Mouse (Mus musculus) olfactory bulb, adult 2 months (tissue): Measurements from ENCODE around the gene Ahnak2. TPM values are rescaled to one million over a fixed set of nuclear protein-coding genes. Genes with fewer than 3 reads are reported as not detected.

Experiments used
- H3K27ac ChIP-seq: fragments of 200-500 bp; 2 replicates; pipeline ENCODE4 v1.5.1; 2012; ENCODE audit warnings: low read depth, low read length; ENCODE audit not compliant: insufficient read depth
- H3K4me1 ChIP-seq: fragments of 200-500 bp; 2 replicates; pipeline ENCODE4 v1.6.1; 2012; ENCODE audit warnings: low read length; ENCODE audit not compliant: control insufficient read depth, insufficient read depth
- H3K4me3 ChIP-seq: fragments of 200-500 bp; 2 replicates; pipeline ENCODE4 v1.5.1; 2012; ENCODE audit warnings: mild to moderate bottlenecking, low read depth, low read length, moderate library complexity; ENCODE audit not compliant: insufficient read depth
- CTCF ChIP-seq: fragments of 200-500 bp; IDR thresholded peaks from 2 replicates; pipeline ENCODE4 v1.5.1; 2012; ENCODE audit warnings: low read depth, mild to moderate bottlenecking, low read length, moderate library complexity; ENCODE audit not compliant: insufficient read depth
- POLR2A ChIP-seq: fragments of 200-500 bp; IDR thresholded peaks from 2 replicates; pipeline ENCODE4 v1.6.1; 2012; ENCODE audit warnings: mild to moderate bottlenecking, low read depth, low read length, moderate library complexity; ENCODE audit not compliant: insufficient read depth
- WGBS: fragments of 180-500 bp; shearing (Covaris S2); methylation state at CpG from one replicate; pipeline ENCODE4 v1.1.7; 2018; 5-methylcytosine and 5-hydroxymethylcytosine counted together
- polyA plus RNA-seq: library from polyadenylated mRNA; stranded (reverse); fragments of >200 nt; gene quantifications from 2 replicates; pipeline ENCODE4 v1.2.4, GENCODE M21; 2012; ENCODE audit warnings: low replicate concordance; ENCODE audit not compliant: missing spikeins, insufficient read depth, insufficient read length

The Ahnak2 gene
- polyA plus RNA-seq, 1 experiment: not detected

GRCm38 (mm10) chr12:112794998-112795397, 7.5 kb downstream of the Ahnak2 start:
- peaks cover 54% of the 10 kb centered on the region for H3K4me1 ChIP-seq

GRCm38 (mm10) chr12:112794356-112794816, 8.1 kb downstream of the Ahnak2 start:
- Histone ChIP-seq H3K27ac (no peak overlapping the region), H3K4me1 (peaks cover 54% of the 10 kb centered on the region), H3K4me3 (no peak overlapping the region)
- WGBS: 53% methylated on average over 7 of the region's 7 CpGs
- TF ChIP-seq CTCF: no peak
- no peak for TF ChIP-seq POLR2A

More at GRCm38 (mm10) chr12:112794998-112795397, 7.5 kb downstream of the Ahnak2 start:
- 90% methylated on average over 5 of the region's 5 CpGs for WGBS
- TF ChIP-seq CTCF: no peak
- no peak for TF ChIP-seq POLR2A
- Histone ChIP-seq H3K27ac (no peak overlapping the region), H3K4me3 (no peak overlapping the region)

DNA sequence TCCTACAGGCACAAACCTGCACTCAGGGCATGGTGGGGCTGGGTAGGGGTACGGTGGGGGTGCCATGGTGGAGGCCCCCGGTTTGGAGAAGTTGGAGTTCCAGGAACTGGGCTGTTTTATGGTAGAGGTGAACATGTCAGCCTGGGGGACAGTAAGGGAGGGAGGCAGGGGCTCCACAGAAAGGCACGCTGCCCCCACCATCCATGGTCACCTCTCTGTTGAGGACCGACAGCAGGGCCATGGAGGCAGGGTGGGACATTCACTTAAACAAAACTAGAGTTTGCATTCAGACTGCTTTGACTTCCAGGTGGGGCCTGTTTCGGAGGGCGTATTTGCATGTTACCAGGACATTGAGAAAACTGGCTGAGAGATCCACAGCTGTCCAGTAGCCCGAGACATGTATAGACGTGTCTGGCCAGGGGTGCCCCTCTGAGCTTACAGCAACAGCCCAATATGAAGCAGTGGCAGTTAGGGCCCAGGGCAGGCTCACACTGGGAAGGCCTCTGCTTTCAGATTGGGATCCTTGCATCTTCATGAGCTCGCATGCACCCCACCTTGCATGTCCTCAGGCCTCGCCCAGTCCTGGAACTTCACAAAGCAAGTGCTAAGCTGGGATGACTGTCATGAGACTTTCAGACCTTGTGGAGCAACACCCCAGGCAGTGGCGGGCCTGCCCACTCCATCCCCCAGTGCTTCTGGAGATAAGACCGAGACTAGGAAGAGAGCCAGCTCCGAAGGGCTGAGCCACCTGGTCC, 8.7 kb downstream of the Ahnak2 start:
- TF ChIP-seq POLR2A: no peak
- no peak for TF ChIP-seq CTCF
- peaks cover 50% of the 10 kb centered on the region for H3K4me1 ChIP-seq
- 82% methylated on average over 13 of the region's 13 CpGs for WGBS
- H3K27ac ChIP-seq: no peak overlapping the region
- H3K4me3 ChIP-seq: no peak overlapping the region

DNA sequence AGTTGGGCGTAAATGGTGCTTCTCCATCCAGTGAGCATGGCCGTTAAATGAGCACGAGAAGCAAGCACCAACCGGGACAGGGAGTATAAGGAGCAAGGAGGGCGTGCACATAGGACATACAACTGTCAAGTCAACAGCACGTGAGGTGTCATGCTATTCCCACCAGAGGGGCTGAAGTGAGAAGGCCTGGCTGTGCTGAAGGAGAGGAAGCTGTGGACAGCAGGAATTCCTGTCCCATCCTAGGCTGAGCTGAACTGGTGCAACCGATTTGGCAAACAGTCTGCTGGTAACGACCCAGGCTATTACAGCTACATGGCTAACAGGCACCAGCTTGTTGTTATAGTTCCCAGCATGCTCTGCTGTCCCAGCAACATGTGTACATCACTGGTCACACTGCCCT, 11.4 kb downstream of the Ahnak2 start:
- 70% methylated on average over 8 of the region's 8 CpGs for WGBS
- TF ChIP-seq CTCF: no peak
- TF ChIP-seq POLR2A: no peak
- no peak overlapping the region for H3K4me3 ChIP-seq
- peaks cover 26% of the 10 kb centered on the region for H3K4me1 ChIP-seq
- no peak overlapping the region for H3K27ac ChIP-seq

GRCm38 (mm10) chr12:112774481-112774880, 28.0 kb downstream of the Ahnak2 start:
- Histone ChIP-seq H3K27ac (no peak overlapping the region), H3K4me1 (no peaks in the 10 kb centered on the region), H3K4me3 (no peak overlapping the region)
- TF ChIP-seq POLR2A: no peak
- TF ChIP-seq CTCF: no peak
- 95% methylated on average over 10 of the region's 10 CpGs for WGBS

- TF ChIP-seq POLR2A (no peak), CTCF (no peak)
- 88% methylated on average over 6 of the region's 6 CpGs for WGBS
- Histone ChIP-seq H3K4me3 (no peak overlapping the region), H3K27ac (no peak overlapping the region), H3K4me1 (no peaks in the 10 kb centered on the region)
Observed at GRCm38 (mm10) chr12:112774026-112774425, 28.4 kb downstream of the Ahnak2 start.

DNA sequence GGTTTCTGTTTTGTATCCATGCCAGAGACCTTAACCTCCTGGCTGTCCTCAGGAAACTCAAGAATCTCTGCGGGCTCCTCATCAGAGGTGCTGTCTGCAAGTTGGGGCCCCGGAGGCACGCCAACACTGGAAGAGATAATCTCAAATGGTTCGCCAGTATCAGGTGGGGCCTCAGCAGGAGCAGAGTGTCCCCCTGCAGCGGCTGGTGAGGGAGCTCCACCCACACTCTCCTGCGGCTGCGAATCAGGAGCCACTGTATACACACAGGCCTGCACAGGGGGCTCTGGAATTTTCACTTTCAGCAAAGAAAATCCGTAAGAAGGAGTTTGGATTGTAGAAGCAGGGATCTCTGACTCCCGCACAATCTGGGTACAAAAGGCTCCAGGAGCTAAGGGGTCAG, 29.1 kb downstream of the Ahnak2 start:
- TF ChIP-seq CTCF: no peak
- no peak for TF ChIP-seq POLR2A
- H3K27ac ChIP-seq: no peak overlapping the region
- 67% methylated on average over 9 of the region's 9 CpGs for WGBS
- H3K4me3 ChIP-seq: no peak overlapping the region
- H3K4me1 ChIP-seq: no peaks in the 10 kb centered on the region

DNA sequence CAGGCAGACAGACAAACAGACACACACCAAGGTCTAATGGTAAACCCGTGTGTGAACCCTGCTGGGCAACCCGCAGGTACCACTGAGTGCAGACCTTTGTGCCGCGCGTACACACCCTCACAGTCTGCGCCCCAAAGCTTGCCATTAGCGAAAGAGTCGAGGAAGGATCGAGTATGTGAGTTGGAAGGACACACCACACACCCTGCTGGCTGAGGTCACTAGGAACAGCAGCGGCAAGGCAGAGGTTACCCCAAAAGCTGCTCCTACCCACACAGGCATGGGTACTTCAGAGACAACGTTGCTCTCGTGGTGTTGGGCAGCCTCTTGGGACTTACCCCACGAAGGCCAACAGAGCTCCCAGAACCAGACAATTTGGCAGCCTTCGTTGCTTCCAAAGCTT, 30.2 kb downstream of the Ahnak2 start:
- no peak overlapping the region for H3K4me3 ChIP-seq
- H3K4me1 ChIP-seq: no peaks in the 10 kb centered on the region
- 90% methylated on average over 14 of the region's 14 CpGs for whole genome bisulfite sequencing
- no peak overlapping the region for H3K27ac ChIP-seq
- no peak for TF ChIP-seq CTCF
- no peak for TF ChIP-seq POLR2A

- Histone ChIP-seq H3K27ac (no peak overlapping the region), H3K4me3 (no peak overlapping the region), H3K4me1 (no peaks in the 10 kb centered on the region)
- 84% methylated on average over 4 of the region's 4 CpGs for WGBS
- TF ChIP-seq CTCF: no peak
- no peak for TF ChIP-seq POLR2A
Observed at GRCm38 (mm10) chr12:112770396-112770795, 32.1 kb downstream of the Ahnak2 start.
